Mouse (Mus musculus): ENCODE data around the gene Adora3. TPM values are rescaled to one million over a fixed set of nuclear protein-coding genes. Genes with fewer than 3 reads are reported as not detected.

Adora3 gene
- polyA plus RNA-seq, 1 experiment: 0.39 TPM

DNA sequence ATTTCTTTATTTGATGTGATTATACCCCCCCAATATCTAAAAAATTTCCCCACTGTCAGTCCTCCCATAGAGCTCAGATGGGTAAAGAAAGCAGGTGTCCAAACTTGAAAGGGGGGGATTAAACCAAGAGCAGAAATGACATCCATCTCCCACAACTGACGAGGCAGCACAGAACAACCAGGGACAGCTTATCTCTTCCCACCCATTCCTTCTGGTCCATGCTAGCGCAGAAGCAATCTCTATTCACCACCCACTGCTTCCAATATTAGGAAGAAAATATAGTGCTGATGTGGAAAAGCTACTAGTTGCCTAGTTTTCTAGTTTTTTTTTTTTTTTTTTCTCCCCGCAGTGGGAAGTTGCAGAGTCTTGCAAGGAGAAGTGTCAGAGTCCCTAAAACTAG, 34.8 kb upstream of the Adora3 start:
- Histone ChIP-seq H3K4me3 (ENCODE audit: low read depth, low read length) (no peak overlapping the region), H3K36me3 (ENCODE audit: control insufficient read depth, insufficient read depth, low read length) (no peaks in the 10 kb centered on the region), H3K27ac (ENCODE audit: insufficient read depth, low read depth, low read length) (no peak overlapping the region), H3K4me1 (ENCODE audit: control insufficient read depth, insufficient read depth, insufficient read length, low read length) (no peaks in the 10 kb centered on the region), H3K27me3 (ENCODE audit: control insufficient read depth, insufficient read depth, low read length) (no peaks in the 10 kb centered on the region)
- 82% methylated on average over 3 of the region's 3 CpGs for WGBS
- TF ChIP-seq POLR2A (IDR thresholded peaks at IDR 0.05; ENCODE audit: low read depth, low read length) (no peak), CTCF (IDR thresholded peaks at IDR 0.05; ENCODE audit: extremely low read depth, insufficient read length, insufficient replicate concordance, low read depth, low read length) (no peak)

GRCm38 (mm10) chr3:105836883-105837282, 33.8 kb upstream of the Adora3 start:
- H3K4me1 ChIP-seq (ENCODE audit: control insufficient read depth, insufficient read depth, insufficient read length, low read length): no peaks in the 10 kb centered on the region
- no peak overlapping the region for H3K4me3 ChIP-seq (ENCODE audit: low read depth, low read length)
- no peaks in the 10 kb centered on the region for H3K36me3 ChIP-seq (ENCODE audit: control insufficient read depth, insufficient read depth, low read length)
- 87% methylated on average over 3 of the region's 3 CpGs for WGBS
- H3K27me3 ChIP-seq (ENCODE audit: control insufficient read depth, insufficient read depth, low read length): no peaks in the 10 kb centered on the region
- TF ChIP-seq POLR2A (IDR thresholded peaks at IDR 0.05; ENCODE audit: low read depth, low read length): no peak
- no peak for TF ChIP-seq CTCF (IDR thresholded peaks at IDR 0.05; ENCODE audit: extremely low read depth, insufficient read length, insufficient replicate concordance, low read depth, low read length)
- H3K27ac ChIP-seq (ENCODE audit: insufficient read depth, low read depth, low read length): no peak overlapping the region

GRCm38 (mm10) chr3:105838655-105839054, 32.0 kb upstream of the Adora3 start:
- TF ChIP-seq POLR2A (IDR thresholded peaks at IDR 0.05; ENCODE audit: low read depth, low read length) (no peak), CTCF (IDR thresholded peaks at IDR 0.05; ENCODE audit: extremely low read depth, insufficient read length, insufficient replicate concordance, low read depth, low read length) (no peak)
- 78% methylated on average over 3 of the region's 3 CpGs for WGBS
- Histone ChIP-seq H3K4me1 (ENCODE audit: control insufficient read depth, insufficient read depth, insufficient read length, low read length) (no peaks in the 10 kb centered on the region), H3K4me3 (ENCODE audit: low read depth, low read length) (no peak overlapping the region), H3K27me3 (ENCODE audit: control insufficient read depth, insufficient read depth, low read length) (no peaks in the 10 kb centered on the region), H3K27ac (ENCODE audit: insufficient read depth, low read depth, low read length) (no peak overlapping the region), H3K36me3 (ENCODE audit: control insufficient read depth, insufficient read depth, low read length) (no peaks in the 10 kb centered on the region)

- Histone ChIP-seq H3K36me3 (ENCODE audit: control insufficient read depth, insufficient read depth, low read length) (no peaks in the 10 kb centered on the region), H3K27me3 (ENCODE audit: control insufficient read depth, insufficient read depth, low read length) (no peaks in the 10 kb centered on the region), H3K4me1 (ENCODE audit: control insufficient read depth, insufficient read depth, insufficient read length, low read length) (no peaks in the 10 kb centered on the region), H3K27ac (ENCODE audit: insufficient read depth, low read depth, low read length) (no peak overlapping the region), H3K4me3 (ENCODE audit: low read depth, low read length) (no peak overlapping the region)
- TF ChIP-seq POLR2A (IDR thresholded peaks at IDR 0.05; ENCODE audit: low read depth, low read length): no peak
- TF ChIP-seq CTCF (IDR thresholded peaks at IDR 0.05; ENCODE audit: extremely low read depth, insufficient read length, insufficient replicate concordance, low read depth, low read length): no peak
- 90% methylated on average over 4 of the region's 4 CpGs for WGBS
Observed at GRCm38 (mm10) chr3:105839836-105840235, 30.8 kb upstream of the Adora3 start.

DNA sequence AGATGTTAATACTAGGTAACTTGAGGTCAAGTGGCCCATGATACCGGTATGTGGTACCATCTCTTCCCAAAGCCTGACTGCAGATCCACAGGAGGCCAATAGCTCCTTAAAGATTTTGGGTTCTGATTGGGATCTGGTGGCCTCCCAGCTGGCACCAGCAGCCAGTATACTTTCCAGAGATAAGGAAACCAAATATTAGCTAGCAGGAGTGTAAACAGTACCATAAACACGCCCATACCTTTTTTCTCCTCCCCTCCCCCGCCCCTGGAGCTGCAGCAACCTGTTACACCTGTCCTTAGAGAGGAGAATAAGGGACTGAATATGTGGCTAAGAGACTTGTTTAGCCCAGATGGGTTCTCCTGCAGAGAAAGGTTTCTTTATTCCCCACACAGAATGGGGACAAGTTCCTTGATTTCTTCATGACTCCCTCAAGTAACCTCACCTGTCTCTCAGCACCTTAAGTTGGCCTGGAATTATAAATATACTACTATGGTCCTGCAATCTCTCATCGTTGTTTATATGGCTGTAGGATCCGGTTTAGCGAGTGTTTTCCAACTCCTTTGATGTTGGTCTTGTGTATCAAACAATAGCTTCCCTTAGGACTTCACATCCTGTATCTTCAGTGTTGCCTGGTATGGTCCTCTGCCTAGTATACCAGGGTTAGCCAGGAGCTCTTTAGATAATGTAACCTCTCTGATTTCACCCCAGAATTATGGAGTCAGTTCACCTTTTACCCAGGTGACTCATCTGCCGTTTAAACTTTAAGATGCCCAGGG, 24.2 kb upstream of the Adora3 start:
- H3K27ac ChIP-seq (ENCODE audit: insufficient read depth, low read depth, low read length): no peak overlapping the region
- no peaks in the 10 kb centered on the region for H3K4me1 ChIP-seq (ENCODE audit: control insufficient read depth, insufficient read depth, insufficient read length, low read length)
- H3K36me3 ChIP-seq (ENCODE audit: control insufficient read depth, insufficient read depth, low read length): no peaks in the 10 kb centered on the region
- H3K4me3 ChIP-seq (ENCODE audit: low read depth, low read length): no peak overlapping the region
- H3K27me3 ChIP-seq (ENCODE audit: control insufficient read depth, insufficient read depth, low read length): no peaks in the 10 kb centered on the region
- WGBS: 18% methylated on average over 7 of the region's 7 CpGs
- TF ChIP-seq CTCF (IDR thresholded peaks at IDR 0.05; ENCODE audit: extremely low read depth, insufficient read length, insufficient replicate concordance, low read depth, low read length) (no peak), POLR2A (IDR thresholded peaks at IDR 0.05; ENCODE audit: low read depth, low read length) (no peak)

DNA sequence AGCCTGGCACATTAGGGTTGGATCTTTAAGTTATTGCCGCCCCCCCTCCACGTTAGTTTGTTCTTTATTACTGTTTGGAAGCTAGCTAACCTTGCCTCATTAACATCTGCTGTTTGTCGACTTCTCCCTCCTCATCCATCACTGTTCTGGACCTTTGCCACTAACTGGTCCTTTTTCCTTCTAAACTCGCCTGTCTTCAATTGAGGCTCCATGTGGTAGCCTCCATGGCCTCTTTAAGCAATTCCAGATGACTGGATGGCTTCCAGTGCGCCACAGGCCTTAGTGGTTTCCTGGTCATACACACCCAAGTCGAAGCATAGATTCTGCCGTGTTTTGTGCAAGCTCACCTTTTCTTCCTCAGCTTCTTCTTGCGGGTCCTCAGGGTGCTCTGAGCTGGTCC, 16.9 kb upstream of the Adora3 start:
- Histone ChIP-seq H3K4me1 (ENCODE audit: control insufficient read depth, insufficient read depth, insufficient read length, low read length) (no peaks in the 10 kb centered on the region), H3K36me3 (ENCODE audit: control insufficient read depth, insufficient read depth, low read length) (no peaks in the 10 kb centered on the region), H3K27me3 (ENCODE audit: control insufficient read depth, insufficient read depth, low read length) (no peaks in the 10 kb centered on the region), H3K4me3 (ENCODE audit: low read depth, low read length) (no peak overlapping the region), H3K27ac (ENCODE audit: insufficient read depth, low read depth, low read length) (no peak overlapping the region)
- TF ChIP-seq POLR2A (IDR thresholded peaks at IDR 0.05; ENCODE audit: low read depth, low read length) (no peak), CTCF (IDR thresholded peaks at IDR 0.05; ENCODE audit: extremely low read depth, insufficient read length, insufficient replicate concordance, low read depth, low read length) (no peak)
- 62% methylated on average over 8 of the region's 8 CpGs for WGBS

DNA sequence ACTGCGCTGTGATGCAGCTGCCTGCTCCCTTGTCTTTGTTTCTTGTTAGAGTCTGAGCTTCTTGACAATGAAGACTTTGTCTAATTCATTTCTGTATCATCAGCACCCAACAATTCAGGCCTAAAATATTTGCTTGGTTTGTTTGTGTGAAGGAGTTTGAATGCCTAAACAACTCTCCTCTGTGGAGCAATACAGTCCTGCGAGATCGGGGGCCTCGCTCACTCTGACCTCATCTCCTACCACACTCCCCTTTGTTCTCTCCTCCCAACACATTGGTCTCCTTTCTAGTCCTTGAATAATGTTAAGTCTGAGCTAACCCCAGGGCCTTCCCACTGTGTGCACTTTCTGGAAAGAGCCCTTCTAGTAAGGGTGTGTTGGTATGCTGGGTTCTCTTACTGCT, 15.9 kb upstream of the Adora3 start:
- H3K27me3 ChIP-seq (ENCODE audit: control insufficient read depth, insufficient read depth, low read length): no peaks in the 10 kb centered on the region
- WGBS: 91% methylated on average over 4 of the region's 4 CpGs

More for the DNA sequence above, 15.9 kb upstream of the Adora3 start:
- Histone ChIP-seq H3K4me1 (ENCODE audit: control insufficient read depth, insufficient read depth, insufficient read length, low read length) (no peaks in the 10 kb centered on the region), H3K4me3 (ENCODE audit: low read depth, low read length) (no peak overlapping the region), H3K36me3 (ENCODE audit: control insufficient read depth, insufficient read depth, low read length) (no peaks in the 10 kb centered on the region), H3K27ac (ENCODE audit: insufficient read depth, low read depth, low read length) (no peak overlapping the region)
- TF ChIP-seq POLR2A (IDR thresholded peaks at IDR 0.05; ENCODE audit: low read depth, low read length): no peak
